Mouse (Mus musculus) myocyte (in vitro differentiated cells): Measurements from ENCODE around the gene Chuk.

Experiments
- CEBPB ChIP-seq: IDR thresholded peaks from 2 replicates; pipeline ENCODE4 v1.6.1; 2011; ENCODE audit warnings: mild to moderate bottlenecking, moderate library complexity; ENCODE audit not compliant: poor library complexity, insufficient read depth, severe bottlenecking
- E2F4 ChIP-seq: IDR thresholded peaks from one replicate; pipeline ENCODE4 v1.6.1; 2011; ENCODE audit warnings: mild to moderate bottlenecking, control low read depth, moderate library complexity; ENCODE audit not compliant: insufficient read depth
- MYOD1 ChIP-seq, 3 experiments: IDR thresholded peaks; one replicate each; pipeline ENCODE4 v1.6.1; 2011; ENCODE audit warnings: control low read depth in 2 of 3, low read depth in 2 of 3, mild to moderate bottlenecking in 2 of 3, moderate library complexity in 1 of 3; ENCODE audit not compliant: insufficient read length in 2 of 3, control insufficient read depth in 1 of 3
- POLR2A ChIP-seq: IDR thresholded peaks from one replicate; pipeline ENCODE4 v1.6.1; 2011; ENCODE audit warnings: low read depth, mild to moderate bottlenecking, control low read depth, moderate library complexity; ENCODE audit not compliant: insufficient read length
- POLR2AphosphoS2 ChIP-seq: IDR thresholded peaks from one replicate; pipeline ENCODE4 v1.6.1; 2011; ENCODE audit warnings: low read depth, control low read depth; ENCODE audit not compliant: insufficient read length
- SRF ChIP-seq: IDR thresholded peaks from one replicate; pipeline ENCODE4 v1.6.1; 2011; ENCODE audit warnings: low read depth; ENCODE audit not compliant: control insufficient read depth, insufficient read length
- TCF12 ChIP-seq: IDR thresholded peaks from one replicate; pipeline ENCODE4 v1.6.1; 2011; ENCODE audit warnings: mild to moderate bottlenecking, control low read depth; ENCODE audit not compliant: poor library complexity, insufficient read depth, severe bottlenecking
- TCF3 ChIP-seq: IDR thresholded peaks from one replicate; pipeline ENCODE4 v1.6.1; 2011; ENCODE audit warnings: low read depth, control low read depth; ENCODE audit not compliant: insufficient read length
- USF1 ChIP-seq: IDR thresholded peaks from one replicate; pipeline ENCODE4 v1.6.1; 2011; ENCODE audit warnings: low read depth, mild to moderate bottlenecking, control low read depth, moderate library complexity

DNA sequence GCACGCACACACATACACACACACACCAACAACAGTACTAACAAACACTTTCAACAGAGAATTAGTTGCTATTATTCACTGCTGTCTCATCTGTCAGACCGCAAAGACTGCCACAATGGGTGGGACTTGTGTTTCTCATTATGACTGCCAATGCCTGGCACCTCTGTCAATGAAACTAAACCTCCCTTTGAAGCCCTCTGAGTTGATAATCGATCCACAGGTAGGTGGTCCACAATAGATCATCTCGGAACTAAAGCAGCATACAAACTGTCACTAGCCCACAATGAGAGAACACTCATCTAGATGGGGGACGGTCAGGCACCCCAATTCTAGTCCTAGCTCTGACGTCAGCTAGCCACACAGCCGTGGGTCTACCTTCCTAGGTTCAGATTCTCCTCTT, 13.9 kb upstream of the Chuk start:
- TF ChIP-seq POLR2A (no peak), TCF3 (no peak), USF1 (no peak), CEBPB (no peak), MYOD1 (IDR thresholded peaks at IDR 0.05; ENCODE audit: control insufficient read depth in 1 of 3, insufficient read length in 2 of 3, low read depth in 2 of 3) (no peak), SRF (no peak), POLR2AphosphoS2 (no peak), E2F4 (no peak), TCF12 (no peak)
